Mouse (Mus musculus): ENCODE measurements around the gene Pmpcb. TPM values are rescaled to one million over a fixed set of nuclear protein-coding genes. Genes with fewer than 3 reads are reported as not detected.

Pmpcb gene
- polyA plus RNA-seq, 1 experiment, result 59.1 TPM

DNA sequence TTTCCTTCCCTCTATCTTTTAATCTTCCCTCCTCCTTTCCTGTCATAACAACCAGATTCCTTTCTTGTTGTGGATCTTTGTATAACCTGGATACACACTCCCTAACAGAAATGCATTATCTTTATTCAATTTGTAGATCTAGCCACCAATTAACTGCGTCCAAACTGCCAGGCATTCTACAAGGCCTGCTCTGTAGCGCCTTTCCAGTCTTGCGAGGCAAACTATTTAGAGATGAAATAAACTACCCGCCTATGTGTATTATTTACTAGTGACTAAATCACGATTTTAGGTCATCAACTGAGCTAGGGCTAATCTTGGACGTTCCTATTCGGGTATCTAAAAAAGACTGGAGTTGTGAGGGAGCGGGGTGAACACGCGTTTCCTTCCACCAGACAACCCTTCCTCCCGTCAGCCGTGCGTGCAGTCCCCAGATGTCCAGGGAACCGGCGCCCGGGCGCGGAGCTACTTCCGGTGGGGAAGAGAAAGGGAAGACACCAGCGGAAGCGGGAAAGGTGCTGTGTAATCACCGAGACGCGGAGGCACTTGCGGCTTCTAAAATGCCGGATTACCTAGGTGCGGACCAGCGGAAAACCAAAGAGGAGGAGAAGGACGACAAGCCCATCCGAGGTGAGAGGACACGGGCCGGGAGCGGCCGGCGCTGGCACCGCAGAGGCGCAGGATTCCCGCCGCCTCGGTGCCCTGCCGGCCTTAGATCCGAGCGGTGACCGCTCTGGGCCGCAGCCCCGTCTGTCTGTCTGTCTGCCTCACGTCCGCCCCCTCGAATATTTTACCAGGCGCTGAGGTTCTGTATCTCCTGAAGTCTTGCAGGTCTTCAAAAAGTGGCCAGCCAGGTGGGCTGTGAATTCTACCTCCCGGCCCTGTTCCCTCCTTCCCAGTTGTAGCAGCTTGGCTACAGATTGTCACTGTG is 49.6 kb downstream of the Pmpcb start:
- TF ChIP-seq CTCF (IDR thresholded peaks at IDR 0.05; ENCODE audit: extremely low read depth, insufficient read depth, low read length), result no peak
- peak; percentile 85 for TF ChIP-seq POLR2A (IDR thresholded peaks at IDR 0.05; ENCODE audit: extremely low read depth, insufficient read depth, low read length)
- H3K4me3 ChIP-seq (ENCODE audit: insufficient read depth, low read length), result peak overlapping the region; percentile 60
- peaks cover 7% of the 10 kb centered on the region for H3K4me1 ChIP-seq (ENCODE audit: control insufficient read depth, insufficient read depth, low read length)
- peak overlapping the region; percentile 87 for H3K27ac ChIP-seq (ENCODE audit: insufficient read depth, low read length)

DNA sequence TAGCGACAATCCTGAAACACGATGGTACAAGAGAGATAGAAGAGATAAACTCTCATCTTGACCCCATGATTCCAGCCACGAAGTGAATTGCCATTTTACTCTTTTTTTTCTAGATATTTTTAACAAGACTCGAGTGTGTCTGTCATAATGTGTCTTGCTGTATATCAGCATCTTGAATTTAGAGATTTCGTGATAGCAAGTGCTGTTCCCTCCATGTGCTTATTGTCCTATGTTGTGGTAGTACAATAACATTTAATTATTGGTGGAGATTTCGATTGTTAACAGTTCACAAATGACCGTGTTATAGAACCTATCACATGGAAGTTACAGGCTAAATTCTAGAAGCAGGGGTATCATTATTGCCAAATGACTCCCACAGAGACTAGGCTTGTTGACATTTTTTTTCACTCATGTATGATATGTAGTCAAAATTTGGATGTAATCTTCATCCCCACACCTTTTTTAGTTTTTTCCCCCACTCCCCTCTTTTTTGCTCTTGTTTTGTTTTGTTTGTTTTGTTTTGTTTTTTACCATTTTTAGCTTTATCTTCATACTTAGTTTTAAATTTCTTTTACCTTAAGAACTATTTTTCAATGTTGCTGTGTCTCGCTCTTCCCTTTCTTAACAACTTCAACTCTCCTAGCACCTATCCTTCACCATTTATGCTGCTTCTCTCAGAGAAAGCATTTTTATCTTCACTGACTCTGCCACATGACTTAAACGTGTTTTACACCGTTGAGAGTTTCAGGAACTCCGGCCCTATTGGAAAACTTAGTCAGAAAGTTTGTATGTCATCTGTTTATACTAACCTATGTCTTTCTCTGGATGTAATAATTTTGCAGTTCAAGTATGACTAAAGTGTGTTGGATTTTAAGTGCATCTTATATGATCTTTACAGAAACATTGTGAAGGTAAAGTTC is 50.5 kb downstream of the Pmpcb start:
- Histone ChIP-seq H3K27ac (ENCODE audit: insufficient read depth, low read length) (no peak overlapping the region), H3K4me1 (ENCODE audit: control insufficient read depth, insufficient read depth, low read length) (peaks cover 7% of the 10 kb centered on the region), H3K4me3 (ENCODE audit: insufficient read depth, low read length) (peak overlapping the region; percentile 60)
- no peak for TF ChIP-seq POLR2A (IDR thresholded peaks at IDR 0.05; ENCODE audit: extremely low read depth, insufficient read depth, low read length)
- TF ChIP-seq CTCF (IDR thresholded peaks at IDR 0.05; ENCODE audit: extremely low read depth, insufficient read depth, low read length), result no peak

DNA sequence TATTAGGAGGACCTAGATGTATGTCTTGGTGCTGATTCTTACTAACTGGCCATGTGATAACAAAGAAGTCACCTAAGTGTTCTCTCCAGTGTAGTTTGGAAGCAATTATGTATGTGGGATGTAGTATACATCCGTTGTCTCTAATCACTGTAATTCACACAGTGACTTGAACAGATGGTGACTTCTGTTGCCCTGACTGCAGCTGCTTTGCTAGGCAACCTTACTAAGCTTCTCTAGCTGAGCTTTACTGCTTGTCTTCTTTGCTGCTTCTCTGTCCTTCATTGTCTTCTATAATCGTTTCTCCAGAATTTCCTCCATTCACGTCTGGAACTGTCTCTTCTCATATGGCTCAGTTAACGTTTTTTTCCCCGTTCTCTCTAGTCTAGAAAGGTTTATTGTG is 52.1 kb downstream of the Pmpcb start:
- H3K27ac ChIP-seq (ENCODE audit: insufficient read depth, low read length), result no peak overlapping the region
- H3K4me1 ChIP-seq (ENCODE audit: control insufficient read depth, insufficient read depth, low read length), result peaks cover 7% of the 10 kb centered on the region
- TF ChIP-seq CTCF (IDR thresholded peaks at IDR 0.05; ENCODE audit: extremely low read depth, insufficient read depth, low read length), result no peak
- no peak for TF ChIP-seq POLR2A (IDR thresholded peaks at IDR 0.05; ENCODE audit: extremely low read depth, insufficient read depth, low read length)
- H3K4me3 ChIP-seq (ENCODE audit: insufficient read depth, low read length), result no peak overlapping the region

DNA sequence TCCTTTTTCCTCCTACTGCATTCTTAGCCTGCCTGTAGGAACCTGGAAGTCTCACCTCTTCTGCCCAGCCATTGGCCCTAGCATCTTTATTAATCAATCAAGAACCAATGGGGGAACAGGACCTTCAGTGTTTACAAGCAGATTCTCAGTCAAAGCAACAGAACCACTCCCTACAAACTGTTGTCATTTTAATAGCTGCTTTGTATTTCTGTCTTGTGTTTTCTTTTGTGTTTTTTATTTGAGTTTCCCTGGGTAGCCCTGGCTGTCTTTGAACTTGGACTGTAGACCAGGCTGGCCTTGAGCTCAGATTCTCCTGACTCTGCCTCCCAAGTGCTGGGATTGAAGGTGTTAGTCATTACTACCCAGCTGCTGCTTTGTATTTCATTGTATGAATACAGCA is 55.2 kb downstream of the Pmpcb start:
- TF ChIP-seq POLR2A (IDR thresholded peaks at IDR 0.05; ENCODE audit: extremely low read depth, insufficient read depth, low read length), result no peak
- no peak for TF ChIP-seq CTCF (IDR thresholded peaks at IDR 0.05; ENCODE audit: extremely low read depth, insufficient read depth, low read length)
- no peak overlapping the region for H3K27ac ChIP-seq (ENCODE audit: insufficient read depth, low read length)

DNA sequence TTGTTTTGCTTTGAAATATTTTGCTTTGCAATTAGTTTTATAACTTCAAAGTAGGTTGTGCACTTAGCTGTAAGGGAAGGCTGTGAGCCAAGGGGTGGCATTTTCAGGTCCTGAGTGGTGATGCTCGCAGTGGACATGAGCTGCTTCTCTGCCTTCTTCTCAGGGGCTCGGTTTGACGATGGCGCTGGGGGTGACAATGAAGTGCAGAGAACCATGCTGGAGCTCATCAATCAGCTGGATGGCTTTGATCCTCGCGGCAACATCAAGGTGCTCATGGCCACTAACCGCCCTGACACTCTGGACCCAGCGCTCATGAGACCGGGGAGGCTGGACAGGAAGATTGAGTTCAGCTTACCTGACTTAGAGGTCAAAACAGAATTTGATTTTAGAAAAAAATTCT is 66.0 kb downstream of the Pmpcb start:
- Histone ChIP-seq H3K4me1 (ENCODE audit: control insufficient read depth, insufficient read depth, low read length) (no peaks in the 10 kb centered on the region), H3K4me3 (ENCODE audit: insufficient read depth, low read length) (no peak overlapping the region), H3K27ac (ENCODE audit: insufficient read depth, low read length) (no peak overlapping the region)
- TF ChIP-seq CTCF (IDR thresholded peaks at IDR 0.05; ENCODE audit: extremely low read depth, insufficient read depth, low read length) (no peak), POLR2A (IDR thresholded peaks at IDR 0.05; ENCODE audit: extremely low read depth, insufficient read depth, low read length) (no peak)

More for the DNA sequence above, 55.2 kb downstream of the Pmpcb start:
- Histone ChIP-seq H3K4me3 (ENCODE audit: insufficient read depth, low read length) (no peak overlapping the region), H3K4me1 (ENCODE audit: control insufficient read depth, insufficient read depth, low read length) (peaks cover 7% of the 10 kb centered on the region)

DNA sequence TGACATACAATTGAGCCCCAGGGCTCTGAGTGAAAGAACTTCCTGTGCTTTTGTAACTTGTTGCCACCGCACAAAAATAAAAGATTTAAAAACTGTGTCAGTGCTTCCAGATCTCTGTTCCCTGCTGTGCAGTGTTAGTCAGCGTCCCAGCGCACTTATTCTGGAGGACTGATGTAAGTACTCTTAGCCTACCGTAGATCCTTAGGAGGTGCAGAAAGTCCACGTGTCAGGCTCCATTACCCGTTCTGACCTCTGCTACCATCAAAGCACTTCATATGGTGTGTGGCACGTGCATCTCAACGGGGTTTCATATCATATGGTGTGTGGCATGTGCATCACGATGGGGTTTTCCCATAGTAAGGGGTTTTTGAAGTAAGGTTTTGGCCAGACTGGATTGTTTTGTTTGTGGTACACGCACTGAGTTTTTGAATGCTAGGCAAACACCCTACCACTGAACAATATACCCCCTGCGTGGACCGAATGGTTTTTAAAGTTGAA is 66.8 kb downstream of the Pmpcb start:
- Histone ChIP-seq H3K4me3 (ENCODE audit: insufficient read depth, low read length) (no peak overlapping the region), H3K27ac (ENCODE audit: insufficient read depth, low read length) (no peak overlapping the region), H3K4me1 (ENCODE audit: control insufficient read depth, insufficient read depth, low read length) (no peaks in the 10 kb centered on the region)
- TF ChIP-seq CTCF (IDR thresholded peaks at IDR 0.05; ENCODE audit: extremely low read depth, insufficient read depth, low read length) (no peak), POLR2A (IDR thresholded peaks at IDR 0.05; ENCODE audit: extremely low read depth, insufficient read depth, low read length) (no peak)

DNA sequence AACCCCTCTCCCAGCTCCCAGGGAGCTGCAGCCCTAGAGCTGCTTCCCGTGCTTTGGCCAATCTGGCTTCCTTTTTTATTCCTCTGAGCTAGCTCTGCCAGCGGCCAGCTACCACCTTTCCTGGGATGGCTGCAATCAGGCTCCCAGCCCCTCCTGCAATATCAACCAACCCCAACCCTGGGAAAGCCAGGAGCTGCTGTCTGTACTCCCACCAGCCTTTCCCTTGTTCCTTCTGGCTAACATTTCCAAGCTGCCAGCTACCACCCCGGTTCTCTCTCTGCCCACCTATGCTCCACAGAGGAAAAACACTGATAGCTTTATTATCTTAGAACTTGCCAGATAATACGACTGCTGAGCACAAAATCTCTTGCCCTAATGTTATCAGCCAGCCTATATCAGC is 67.9 kb downstream of the Pmpcb start:
- TF ChIP-seq CTCF (IDR thresholded peaks at IDR 0.05; ENCODE audit: extremely low read depth, insufficient read depth, low read length) (no peak), POLR2A (IDR thresholded peaks at IDR 0.05; ENCODE audit: extremely low read depth, insufficient read depth, low read length) (no peak)
- Histone ChIP-seq H3K4me3 (ENCODE audit: insufficient read depth, low read length) (no peak overlapping the region), H3K27ac (ENCODE audit: insufficient read depth, low read length) (no peak overlapping the region), H3K4me1 (ENCODE audit: control insufficient read depth, insufficient read depth, low read length) (no peaks in the 10 kb centered on the region)

Other genes starting within 250 kb of the Pmpcb start
- gene Lrrc17, start 193.6 kb upstream of the Pmpcb start, polyA plus RNA-seq (2012; rRNA removed), result 0.09 TPM in 1 of 2 replicates, not detected in the other
- 0.28 and 0.48 TPM in 2 replicates for gene Fbxl13, start 91.5 kb upstream of the Pmpcb start, polyA plus RNA-seq (2012; rRNA removed)
- 25.7 and 26.0 TPM in 2 replicates for gene Armc10, start 91.3 kb upstream of the Pmpcb start, polyA plus RNA-seq (2012; rRNA removed)
- 9.5 and 10.2 TPM in 2 replicates for gene Napepld, start 35.7 kb upstream of the Pmpcb start, polyA plus RNA-seq (2012; rRNA removed)
- gene Dnajc2, start 48.1 kb downstream of the Pmpcb start, polyA plus RNA-seq (2012; rRNA removed), result 21.2 and 21.3 TPM in 2 replicates
- 92.2 and 93.8 TPM in 2 replicates for gene Psmc2, start 48.1 kb downstream of the Pmpcb start, polyA plus RNA-seq (2012; rRNA removed)
- gene Slc26a5, start 128.5 kb downstream of the Pmpcb start, polyA plus RNA-seq (2012; rRNA removed), result 0.09 and 0.29 TPM in 2 replicates

Data from cortical plate, adult 2 months (tissue).